Mouse (Mus musculus) left cerebral cortex, adult 11 months (tissue): Measurements from ENCODE around the gene Scrn3.
A peak's percentile ranks its signal among the peaks of the same experiment; 100 is the strongest.

Source experiments
- DNase-seq: peaks from one replicate; pipeline ENCODE4 v3.0.0; 2022; ENCODE audit warnings: low spot score

Gene Scrn3

GRCm38 (mm10) chr2:73319218-73319617 lies 6.8 kb downstream of the Scrn3 start:
- no peak for DNase-seq

GRCm38 (mm10) chr2:73322991-73323390 lies 10.6 kb downstream of the Scrn3 start:
- DNase-seq = no peak

GRCm38 (mm10) chr2:73325871-73326270 lies 13.5 kb downstream of the Scrn3 start:
- no peak for DNase-seq

- DNase-seq = no peak
These were observed 23.5 kb downstream of the Scrn3 start for GRCm38 (mm10) chr2:73335949-73336348.

- DNase-seq = no peak
These were observed 26.0 kb downstream of the Scrn3 start for GRCm38 (mm10) chr2:73338415-73338814.

GRCm38 (mm10) chr2:73343701-73344100 lies 31.3 kb downstream of the Scrn3 start:
- no peak for DNase-seq

GRCm38 (mm10) chr2:73345204-73345603 lies 32.8 kb downstream of the Scrn3 start:
- DNase-seq = no peak

- DNase-seq = peak; percentile 53
These were observed 34.1 kb downstream of the Scrn3 start for GRCm38 (mm10) chr2:73346345-73347086.

GRCm38 (mm10) chr2:73347136-73347535 lies 34.7 kb downstream of the Scrn3 start:
- no peak for DNase-seq

GRCm38 (mm10) chr2:73347766-73348165 lies 35.4 kb downstream of the Scrn3 start:
- DNase-seq = no peak

GRCm38 (mm10) chr2:73348221-73348620 lies 35.8 kb downstream of the Scrn3 start:
- no peak for DNase-seq

GRCm38 (mm10) chr2:73351496-73351895 lies 39.1 kb downstream of the Scrn3 start:
- DNase-seq = no peak

GRCm38 (mm10) chr2:73351927-73352374 lies 39.5 kb downstream of the Scrn3 start:
- DNase-seq = peak; percentile 38

- DNase-seq = no peak
These were observed 44.6 kb downstream of the Scrn3 start for GRCm38 (mm10) chr2:73357004-73357403.

- DNase-seq = no peak
These were observed 47.5 kb downstream of the Scrn3 start for GRCm38 (mm10) chr2:73359941-73360340.

GRCm38 (mm10) chr2:73360536-73360935 lies 48.1 kb downstream of the Scrn3 start:
- no peak for DNase-seq

- no peak for DNase-seq
These were observed 51.0 kb downstream of the Scrn3 start for GRCm38 (mm10) chr2:73363448-73363847.

GRCm38 (mm10) chr2:73371530-73372335 lies 59.3 kb downstream of the Scrn3 start:
- no peak for DNase-seq

- DNase-seq = no peak
These were observed 65.9 kb downstream of the Scrn3 start for GRCm38 (mm10) chr2:73378326-73378725.

- DNase-seq = no peak
These were observed 67.3 kb downstream of the Scrn3 start for GRCm38 (mm10) chr2:73379656-73380055.

- no peak for DNase-seq
These were observed 68.0 kb downstream of the Scrn3 start for GRCm38 (mm10) chr2:73380298-73380975.

- no peak for DNase-seq
These were observed 72.8 kb downstream of the Scrn3 start for GRCm38 (mm10) chr2:73385172-73385571.
